Mouse (Mus musculus) E14TG2a.4 (cell line): ENCODE measurements at regions not wholly inside any gene's neighbourhood (a gene's known extent, or its start where the extent isn't known, plus 50 kb on each side); places are given as distances from the start of the nearest gene placed in this dataset.
A peak's percentile ranks its signal among the peaks of the same experiment; 100 is the strongest.

ENCODE experiments used
- CTCF ChIP-seq: conservative IDR thresholded peaks from 2 replicates; pipeline ENCODE4 v1.5.1; 2014; ENCODE audit warnings: low read length
- NANOG ChIP-seq: IDR thresholded peaks from 2 replicates; pipeline ENCODE4 v1.6.1; 2014; ENCODE audit warnings: borderline replicate concordance, low read length, mixed read lengths

DNA sequence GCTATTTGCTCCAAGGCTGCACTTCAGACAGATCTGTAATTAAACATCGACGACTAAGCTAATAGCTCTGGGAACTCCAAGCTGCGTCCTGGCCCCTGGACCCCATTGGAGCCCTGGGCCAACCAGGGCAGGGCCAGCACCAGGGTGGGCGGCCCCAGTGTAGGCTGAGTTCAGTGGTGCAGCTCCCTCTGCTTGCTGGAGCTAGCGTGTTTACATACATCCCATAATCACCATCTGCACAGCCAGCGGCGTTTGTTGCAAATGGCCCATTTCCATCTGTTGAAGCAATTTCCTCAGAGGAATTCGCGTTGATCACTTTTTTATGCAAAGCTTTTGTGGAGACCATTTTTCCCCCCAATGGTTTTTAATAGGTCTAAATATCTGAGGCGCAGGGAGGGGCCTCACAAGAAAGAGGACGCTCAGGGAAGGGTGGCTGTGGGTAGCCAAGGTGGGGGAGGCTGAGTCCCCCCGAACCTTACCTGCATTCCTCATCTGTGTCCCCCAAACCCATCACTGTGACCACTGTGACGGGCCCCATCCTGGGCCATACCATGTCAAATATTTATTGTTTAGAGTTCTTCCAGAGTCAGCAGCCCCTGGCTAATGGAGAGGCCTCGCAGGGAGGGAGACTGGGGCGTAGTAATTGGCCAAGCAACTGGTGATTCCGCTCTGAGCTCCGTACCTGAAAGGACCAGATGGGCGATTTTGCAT is 189.4 kb downstream of the Gm26897 start:
- TF ChIP-seq CTCF (no peak), NANOG (peak; percentile 40; the same call in 1 of the 2 replicates)
